Mouse (Mus musculus) heart, embryonic 12.5 days (tissue): Measurements from ENCODE around the gene Gfer. TPM values are rescaled to one million over a fixed set of nuclear protein-coding genes. Genes with fewer than 3 reads are reported as not detected.
A peak's percentile ranks its signal among the peaks of the same experiment; 100 is the strongest.

Experiments
- ATAC-seq: fragments of 200-750 bp; cut with Nextera tagmentation; 2 replicates; pipeline ENCODE4 v1.8.0; 2017; ENCODE audit warnings: moderate TSS enrichment, moderate library complexity; ENCODE audit not compliant: insufficient number of reproducible peaks, low FRiP score
- H3K27ac ChIP-seq: fragments of 300-500 bp; sonication (generic); 2 replicates; pipeline ENCODE4 v1.5.1; 2016; ENCODE audit warnings: mild to moderate bottlenecking, moderate library complexity; ENCODE audit not compliant: poor library complexity, severe bottlenecking
- H3K27me3 ChIP-seq: fragments of 300-500 bp; sonication (generic); replicated peaks from 2 replicates; pipeline ENCODE4 v1.6.1; 2016; ENCODE audit warnings: mild to moderate bottlenecking, moderate library complexity
- H3K36me3 ChIP-seq: fragments of 300-500 bp; sonication (generic); 2 replicates; pipeline ENCODE4 v1.6.1; 2016; ENCODE audit warnings: mild to moderate bottlenecking, moderate library complexity
- H3K4me1 ChIP-seq: fragments of 300-500 bp; sonication (generic); replicated peaks from 2 replicates; pipeline ENCODE4 v1.6.1; 2016; ENCODE audit warnings: mild to moderate bottlenecking
- H3K4me2 ChIP-seq: fragments of 300-500 bp; sonication (generic); 2 replicates; pipeline ENCODE4 v1.6.1; 2016; ENCODE audit warnings: mild to moderate bottlenecking, moderate library complexity
- H3K4me3 ChIP-seq: fragments of 300-500 bp; sonication (generic); 2 replicates; pipeline ENCODE4 v1.5.1; 2016; ENCODE audit warnings: mild to moderate bottlenecking
- H3K9ac ChIP-seq: fragments of 300-500 bp; sonication (generic); 2 replicates; pipeline ENCODE4 v1.6.1; 2016; ENCODE audit warnings: mild to moderate bottlenecking, moderate library complexity
- H3K9me3 ChIP-seq: fragments of 300-500 bp; sonication (generic); replicated peaks from 2 replicates; pipeline ENCODE4 v1.6.1; 2016; ENCODE audit warnings: mild to moderate bottlenecking, moderate library complexity
- WGBS: fragments of 180-500 bp; shearing (Covaris S2); methylation state at CpG from one replicate; pipeline ENCODE4 v1.1.7; 2016; 5-methylcytosine and 5-hydroxymethylcytosine counted together
- polyA plus RNA-seq: library from polyadenylated mRNA; unstranded; fragments of >200 nt; fragmentation: Nextera tagmentation; extraction: Ambion mirVana; gene quantifications from 2 replicates; pipeline ENCODE4 v1.2.1, GENCODE M21; 2016

Gfer gene
- polyA plus RNA-seq, 1 experiment from 2014 or later, result 37.8 TPM

DNA sequence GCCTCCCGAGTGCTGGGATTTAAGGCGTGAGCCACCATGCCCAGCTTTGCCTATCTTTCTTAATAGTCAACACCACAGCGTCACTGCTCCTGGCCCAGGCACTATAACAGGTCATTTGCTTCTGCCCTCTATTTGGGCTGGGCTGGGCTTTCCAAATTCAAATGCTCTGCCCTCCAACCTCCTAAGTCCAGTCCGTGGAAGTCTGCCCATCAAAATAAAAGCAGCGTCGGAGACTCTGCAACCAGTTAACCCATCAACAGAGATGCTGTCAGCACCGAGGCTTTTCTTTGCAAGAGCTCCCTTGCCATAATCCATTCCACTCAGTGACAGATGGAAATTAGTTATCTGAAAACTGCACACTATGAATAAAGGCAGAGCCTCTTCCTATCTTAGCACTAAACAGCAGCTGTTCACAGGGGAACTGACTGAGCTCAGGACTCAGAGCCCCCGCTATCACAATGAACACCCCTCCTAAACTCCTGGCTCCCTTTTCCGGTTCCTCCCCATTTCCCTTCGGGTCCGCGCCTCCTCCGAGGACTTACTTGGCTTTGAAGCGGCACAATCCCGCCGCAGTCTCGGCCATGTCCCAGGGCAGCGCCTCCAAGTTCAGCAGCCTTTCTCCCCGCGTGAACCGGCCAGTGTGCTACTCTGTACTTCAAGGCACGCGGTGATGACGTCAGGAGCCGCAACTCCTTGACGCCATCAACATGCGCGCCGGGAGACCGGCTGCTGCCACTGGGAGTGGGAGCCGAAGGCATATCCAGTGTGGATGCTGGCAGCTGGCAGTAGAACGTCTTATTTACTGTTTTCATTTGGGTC lies 11.2 kb upstream of the Gfer start, which contains the start of gene Tbl3:
Gene Tbl3, minus strand, starts transcription at position 679 of the 819 bp plus-strand sequence.
- Histone ChIP-seq H3K27ac (peak within 1 kb of the TSS; percentile 88), H3K4me1 (peaks cover 14% of the 10 kb centered on the region), H3K36me3 (peaks cover 30% of the 10 kb centered on the region), H3K9ac (peak within 1 kb of the TSS; percentile 84), H3K4me3 (peak within 1 kb of the TSS; percentile 91), H3K4me2 (peak within 1 kb of the TSS; percentile 93), H3K9me3 (no peaks in the 10 kb centered on the region), H3K27me3 (no peaks in the 10 kb centered on the region)
- 4% methylated on average over 32 of the region's 32 CpGs for WGBS
- ATAC-seq, result peak; percentile 87

- Histone ChIP-seq H3K27me3 (no peaks in the 10 kb centered on the region), H3K9ac (no peak overlapping the region), H3K4me3 (no peak overlapping the region), H3K27ac (no peak overlapping the region), H3K9me3 (no peaks in the 10 kb centered on the region), H3K4me1 (peaks cover 14% of the 10 kb centered on the region), H3K4me2 (no peak overlapping the region), H3K36me3 (peaks cover 44% of the 10 kb centered on the region)
- 97% methylated on average over 3 of the region's 3 CpGs for WGBS
- no peak for ATAC-seq
Measured at GRCm38 (mm10) chr17:24705821-24706220, 9.9 kb upstream of the Gfer start.

DNA sequence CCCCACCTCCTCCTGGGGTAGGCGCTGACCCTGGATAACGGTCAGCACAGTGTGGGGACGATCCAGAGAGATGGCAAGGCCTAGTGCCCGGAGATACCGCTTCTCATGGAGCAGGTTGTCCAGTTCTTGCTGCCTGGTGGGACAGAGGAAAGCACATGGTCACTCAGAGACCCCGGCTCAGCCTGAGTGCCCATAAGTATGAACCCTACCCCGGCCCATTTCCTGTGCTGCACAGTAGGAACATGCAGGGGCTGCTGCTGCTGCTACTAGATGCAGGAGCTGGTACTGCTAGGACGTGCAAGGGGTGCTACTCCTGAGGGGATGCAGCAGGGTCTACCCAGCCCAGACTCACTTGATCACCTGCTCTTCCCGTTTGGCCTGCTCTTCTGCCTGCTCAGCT lies 5.3 kb upstream of the Gfer start:
- no peak for ATAC-seq

DNA sequence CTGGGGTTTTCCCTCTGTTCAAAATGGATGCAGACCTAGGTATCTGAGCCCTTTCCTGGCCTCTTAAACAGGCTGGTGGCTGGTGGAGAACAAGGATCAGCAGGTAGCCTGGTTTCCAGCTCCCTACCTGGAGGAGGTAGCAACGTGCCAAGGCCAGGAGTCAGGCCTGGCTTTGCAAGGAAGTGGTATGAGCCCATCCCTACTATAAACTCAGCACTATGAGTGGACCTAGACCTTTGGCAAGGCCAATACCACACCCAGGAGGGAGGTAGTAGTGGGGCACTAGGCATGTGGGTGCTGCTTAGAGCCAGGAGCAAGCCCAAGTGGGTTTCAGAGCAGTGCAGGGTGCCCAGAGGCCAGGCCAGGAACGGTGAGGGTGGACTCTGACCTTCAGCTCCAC lies 3.5 kb upstream of the Gfer start:
- Histone ChIP-seq H3K9ac (no peak overlapping the region), H3K36me3 (peaks cover 45% of the 10 kb centered on the region), H3K27ac (no peak overlapping the region), H3K27me3 (0 out of 2 replicates have a peak, but pooled peaks cover 4% of the 10 kb centered on the region), H3K4me3 (no peak overlapping the region), H3K9me3 (no peaks in the 10 kb centered on the region), H3K4me2 (no peak overlapping the region), H3K4me1 (peaks cover 23% of the 10 kb centered on the region)
- 78% methylated on average over 2 of the region's 2 CpGs for WGBS
- ATAC-seq, result no peak

More for the DNA sequence above, 5.3 kb upstream of the Gfer start:
- peaks cover 18% of the 10 kb centered on the region for H3K4me1 ChIP-seq
- 87% methylated on average over 9 of the region's 9 CpGs for WGBS
- H3K9me3 ChIP-seq, result no peaks in the 10 kb centered on the region
- H3K4me3 ChIP-seq, result no peak overlapping the region
- H3K27me3 ChIP-seq, result 0 out of 2 replicates have a peak, but pooled peaks cover 4% of the 10 kb centered on the region
- H3K36me3 ChIP-seq, result peaks cover 57% of the 10 kb centered on the region
- no peak overlapping the region for H3K4me2 ChIP-seq
- no peak overlapping the region for H3K27ac ChIP-seq
- no peak overlapping the region for H3K9ac ChIP-seq

DNA sequence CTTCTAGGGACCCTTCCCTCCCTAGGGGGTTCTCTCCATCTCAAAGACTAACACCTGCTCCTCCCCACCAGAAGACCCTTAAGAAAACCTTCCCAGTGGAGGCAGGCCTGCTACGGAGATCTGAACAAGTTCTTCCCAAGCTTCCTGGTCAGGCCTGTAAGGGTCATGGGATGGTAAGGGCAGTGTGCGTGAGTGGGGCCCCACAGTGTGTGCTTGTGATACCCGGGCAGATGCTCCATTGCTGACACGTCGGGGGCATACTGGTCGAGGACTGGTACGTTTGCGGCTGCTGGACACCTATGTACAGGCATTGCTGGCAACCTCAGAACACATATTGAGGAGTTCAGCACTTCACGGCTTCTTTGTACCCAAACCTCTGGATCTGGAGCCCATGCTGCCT lies 2.8 kb upstream of the Gfer start:
- peaks cover 38% of the 10 kb centered on the region for H3K36me3 ChIP-seq

GRCm38 (mm10) chr17:24697985-24698384 lies 2.0 kb upstream of the Gfer start:
- Histone ChIP-seq H3K9ac (no peak overlapping the region), H3K9me3 (no peaks in the 10 kb centered on the region), H3K36me3 (peaks cover 39% of the 10 kb centered on the region), H3K4me3 (no peak overlapping the region), H3K4me1 (peaks cover 23% of the 10 kb centered on the region), H3K27ac (no peak overlapping the region), H3K27me3 (0 out of 2 replicates have a peak, but pooled peaks cover 4% of the 10 kb centered on the region), H3K4me2 (no peak overlapping the region)
- 18% methylated on average over 5 of the region's 5 CpGs for WGBS
- no peak for ATAC-seq

More for the DNA sequence above, 2.8 kb upstream of the Gfer start:
- no peak for ATAC-seq
- H3K4me3 ChIP-seq, result no peak overlapping the region
- WGBS, result 63% methylated on average over 9 of the region's 9 CpGs
- H3K9me3 ChIP-seq, result no peaks in the 10 kb centered on the region
- no peak overlapping the region for H3K4me2 ChIP-seq
- 0 out of 2 replicates have a peak, but pooled peaks cover 4% of the 10 kb centered on the region for H3K27me3 ChIP-seq
- H3K4me1 ChIP-seq, result peaks cover 23% of the 10 kb centered on the region
- H3K27ac ChIP-seq, result no peak overlapping the region
- H3K9ac ChIP-seq, result no peak overlapping the region

DNA sequence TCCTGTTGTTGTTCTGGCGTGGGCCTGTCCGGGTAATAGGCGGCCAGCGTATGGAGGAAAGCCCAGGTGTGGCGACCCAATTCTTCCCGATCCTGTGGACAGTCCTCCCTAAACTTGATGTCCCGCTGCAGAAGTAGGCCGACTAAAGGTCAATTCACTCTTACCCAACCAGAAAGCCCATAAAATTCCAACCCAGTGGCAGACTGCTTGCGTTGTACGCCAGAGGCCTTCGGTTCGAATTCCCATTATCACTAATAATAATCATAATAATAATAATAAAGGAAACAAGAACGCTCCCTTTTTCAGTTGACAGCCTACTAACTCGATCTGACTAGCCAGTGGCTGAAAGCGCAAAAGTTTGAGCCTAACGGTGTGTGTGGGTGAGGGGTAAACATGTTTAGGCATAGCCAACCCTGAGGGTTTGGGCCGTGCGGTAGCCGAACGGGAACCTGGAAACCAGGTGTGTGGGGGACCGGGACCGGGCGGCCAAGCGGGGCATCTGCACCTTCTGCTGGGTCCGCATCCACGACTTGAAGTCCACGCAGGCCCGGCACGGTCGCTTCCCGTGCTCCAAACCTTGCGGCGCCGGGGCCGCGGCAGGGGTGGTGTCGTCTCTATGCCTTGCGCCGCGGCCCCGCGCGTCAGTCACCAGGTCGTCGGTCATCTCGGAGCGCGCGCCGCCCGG lies 488 bp downstream of the Gfer start:
- Histone ChIP-seq H3K9me3 (no peaks in the 10 kb centered on the region), H3K4me2 (peak overlapping the region; percentile 76), H3K4me1 (peaks cover 23% of the 10 kb centered on the region), H3K9ac (peak overlapping the region; percentile 92), H3K4me3 (peak overlapping the region; percentile 83), H3K27me3 (peaks cover 20% of the 10 kb centered on the region), H3K36me3 (peaks cover 24% of the 10 kb centered on the region), H3K27ac (peak overlapping the region; percentile 66)
- peak; percentile 5; the same call in 1 of the 2 replicates for ATAC-seq
- 10% methylated on average over 40 of the region's 51 CpGs for WGBS

GRCm38 (mm10) chr17:24692385-24692784 lies 3.6 kb downstream of the Gfer start:
- H3K27me3 ChIP-seq, result peaks cover 47% of the 10 kb centered on the region
- no peak for ATAC-seq
- 81% methylated on average over 5 of the region's 5 CpGs for WGBS

GRCm38 (mm10) chr17:24689251-24690081 lies 6.5 kb downstream of the Gfer start, which contains the start of gene Syngr3:
Syngr3 (minus strand) TSS chr17:24689955.
- H3K4me1 ChIP-seq, result peaks cover 22% of the 10 kb centered on the region
- H3K4me2 ChIP-seq, result peak within 1 kb of the TSS; percentile 86
- under 1% methylated on average over 41 of the region's 55 CpGs for WGBS
- H3K9me3 ChIP-seq, result no peaks in the 10 kb centered on the region
- H3K27me3 ChIP-seq, result peaks cover 66% of the 10 kb centered on the region
- peaks cover 14% of the 10 kb centered on the region for H3K36me3 ChIP-seq
- no peak for ATAC-seq
- H3K27ac ChIP-seq, result no peak within 1 kb of the TSS
- H3K4me3 ChIP-seq, result peak within 1 kb of the TSS; percentile 57
- H3K9ac ChIP-seq, result peak within 1 kb of the TSS; percentile 64

More at GRCm38 (mm10) chr17:24692385-24692784, 3.6 kb downstream of the Gfer start:
- H3K4me2 ChIP-seq, result no peak overlapping the region
- H3K4me1 ChIP-seq, result peaks cover 28% of the 10 kb centered on the region
- no peak overlapping the region for H3K27ac ChIP-seq
- H3K36me3 ChIP-seq, result peaks cover 14% of the 10 kb centered on the region
- no peak overlapping the region for H3K4me3 ChIP-seq
- no peaks in the 10 kb centered on the region for H3K9me3 ChIP-seq
- H3K9ac ChIP-seq, result no peak overlapping the region

GRCm38 (mm10) chr17:24687599-24687998 lies 8.4 kb downstream of the Gfer start:
- no peaks in the 10 kb centered on the region for H3K9me3 ChIP-seq
- H3K4me2 ChIP-seq, result peak overlapping the region; percentile 61
- peak overlapping the region; percentile 36 for H3K4me3 ChIP-seq
- H3K27ac ChIP-seq, result no peak overlapping the region
- 0 out of 2 replicates have a peak overlapping the region, but pooled peaks have one; percentile 30 for H3K9ac ChIP-seq
- 19% methylated on average over 23 of the region's 23 CpGs for WGBS
- peaks cover 6% of the 10 kb centered on the region for H3K36me3 ChIP-seq
- peaks cover 63% of the 10 kb centered on the region for H3K27me3 ChIP-seq
- no peak for ATAC-seq
- H3K4me1 ChIP-seq, result peaks cover 22% of the 10 kb centered on the region
